Comparison of ENCODE assay signal across 7 mouse cellular contexts in the genomic region with DNA sequence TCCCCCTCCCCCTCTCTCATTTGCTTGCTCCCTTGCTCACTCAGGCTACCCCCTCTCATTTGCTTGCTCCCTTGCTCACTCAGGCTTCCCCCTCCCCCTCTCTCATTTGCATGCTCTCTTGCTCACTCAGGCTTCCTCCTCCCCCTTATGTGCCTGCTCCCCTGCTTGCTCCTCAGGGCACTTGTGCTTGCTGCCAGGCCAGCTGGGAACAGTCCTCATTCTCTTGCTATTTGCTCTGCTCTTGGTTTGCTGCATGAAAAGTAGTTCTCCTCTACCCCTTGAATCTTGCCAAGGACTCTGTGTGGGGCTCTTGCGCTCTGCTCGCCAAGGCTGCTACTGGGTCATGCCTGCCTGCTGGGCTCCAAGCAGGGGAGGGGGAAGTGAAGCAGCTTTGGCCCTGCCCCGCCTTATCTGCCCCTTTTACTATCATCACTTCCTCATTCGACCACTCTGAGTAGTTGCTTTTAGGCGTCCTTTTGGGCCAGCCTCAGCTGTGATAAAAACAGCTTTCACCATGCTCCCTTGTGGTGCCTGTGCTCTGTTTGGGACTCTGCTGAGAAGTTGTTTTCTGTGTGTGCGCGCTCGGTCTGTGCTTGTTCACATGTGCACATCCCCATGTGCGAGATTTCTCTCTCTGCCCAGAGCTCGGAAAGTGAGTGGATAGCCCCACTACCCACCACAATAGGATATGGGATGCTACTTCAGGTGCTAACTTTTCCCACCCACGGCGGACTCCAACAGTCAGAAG. TPM values are rescaled to one million over a fixed set of nuclear protein-coding genes. Genes with fewer than 3 reads are reported as not detected.
DNase-seq lines count a peak whose midpoint lies in the region; ATAC-seq and TF ChIP-seq lines count a peak whose summit lies in the region.

No protein-coding gene starts in this region.

- H3K4me3 ChIP-seq in liver, embryonic 14.5 days (ENCODE audit: insufficient read depth in 1 of 2, low read depth in 2 of 2, low read length in 2 of 2): no peak overlapping the region

- no peak overlapping the region for H3K9ac ChIP-seq in liver, embryonic 14.5 days (replicated peaks)

- peak overlapping the region; percentile 4; the same call in 1 of the 2 replicates for H3K4me2 ChIP-seq in liver, embryonic 14.5 days (ENCODE audit: low read depth)

- no peak for TF ChIP-seq EP300 in liver, embryonic 14.5 days (IDR thresholded peaks at IDR 0.05; ENCODE audit: low read depth)

- H3K27ac ChIP-seq in liver, embryonic 14.5 days: no peak overlapping the region

- H3K36me3 ChIP-seq in liver, embryonic 14.5 days (replicated peaks; ENCODE audit: control insufficient read depth, insufficient read depth, low read depth): no peaks in the 10 kb centered on the region
- H3K36me3 ChIP-seq in splenic B cell, adult 2 months (ENCODE audit: control insufficient read depth, insufficient read depth, low read length, poor library complexity, severe bottlenecking): no peaks in the 10 kb centered on the region

- H3K27me3 ChIP-seq in liver, embryonic 14.5 days (ENCODE audit: control insufficient read depth, insufficient read depth, low read length): no peaks in the 10 kb centered on the region
- no peaks in the 10 kb centered on the region for H3K27me3 ChIP-seq in splenic B cell, adult 2 months (ENCODE audit: control insufficient read depth, insufficient read depth, low read length, poor library complexity, severe bottlenecking)

- no peak for TF ChIP-seq CTCF in liver, embryonic 14.5 days (IDR thresholded peaks at IDR 0.05; ENCODE audit: low read depth)

- no peaks in the 10 kb centered on the region; a peak in 1 of 4 replicates for H3K4me1 ChIP-seq in liver, embryonic 14.5 days (replicated peaks; ENCODE audit: control insufficient read depth in 2 of 2, insufficient read depth in 2 of 2, low read length in 1 of 2)

- no peaks in the 10 kb centered on the region for H3K9me3 ChIP-seq in liver, embryonic 14.5 days (ENCODE audit: control insufficient read depth, low read length)

- WGBS in liver, embryonic 14.5 days (ENCODE audit: insufficient replicate concordance): 16% methylated on average over 12 of the region's 12 CpGs

- peak; percentile 71 to 94; a peak in 3 of 4 replicates for ATAC-seq in hematopoietic stem cell, adult 5-6 weeks (replicated peaks in 1 of 2; ENCODE audit: insufficient read depth in 1 of 2, low FRiP score in 2 of 2, low TSS enrichment in 1 of 2, low read depth in 1 of 2, poor library complexity in 2 of 2, severe bottlenecking in 2 of 2)
- ATAC-seq in liver, embryonic 14.5 days (ENCODE audit: insufficient read depth): no peak

- peak; percentile 2 for DNase-seq in thymus, postnatal 0 days (ENCODE audit: low spot score)
- no peak for DNase-seq in thymus, postnatal 10 days (ENCODE audit: low spot score in 2 of 2)
- peak; percentile 50 to 68 for DNase-seq in cerebellum, postnatal 25 days
- DNase-seq in liver, embryonic 14.5 days (ENCODE audit: low read depth in 3 of 3, low spot score in 3 of 3): no peak
- DNase-seq in splenic B cell, adult 2 months (ENCODE audit: low read depth, low spot score): peak; percentile 55
- DNase-seq in thymus, postnatal 4 days: no peak

RNA-seq across cellular contexts. Expression of gene Ldoc1, which starts 13.2 kb away (rescaled TPM):
- polyA plus RNA-seq in thymus, postnatal 0 days (2015; fragmentation: Nextera tagmentation; extraction: Ambion mirVana): 0.09 TPM in 1 of 2 replicates, not detected in the other
- not detected in 2 replicates for total RNA-seq in hematopoietic stem cell, adult 5-6 weeks (2017)
- polyA plus RNA-seq in liver, embryonic 14.5 days (2012; rRNA removed): 0.02 and 0.06 TPM in 2 replicates
- 0.06 and 0.09 TPM in 2 replicates for polyA plus RNA-seq in liver, embryonic 14.5 days (2014; fragmentation: Nextera tagmentation; extraction: Ambion mirVana)

Comparison
In these comparisons a context has a peak if more than half of its experiments do, and no peak if none do; other contexts are left out.
1. DNase-seq: peak in thymus, postnatal 0 days (single experiment), cerebellum, postnatal 25 days (2 of 2) and splenic B cell, adult 2 months (single experiment); none in thymus, postnatal 10 days (0 of 2), liver, embryonic 14.5 days (0 of 3) and thymus, postnatal 4 days (single experiment).